Mouse (Mus musculus): ENCODE results near the gene Prkn.

DNA sequence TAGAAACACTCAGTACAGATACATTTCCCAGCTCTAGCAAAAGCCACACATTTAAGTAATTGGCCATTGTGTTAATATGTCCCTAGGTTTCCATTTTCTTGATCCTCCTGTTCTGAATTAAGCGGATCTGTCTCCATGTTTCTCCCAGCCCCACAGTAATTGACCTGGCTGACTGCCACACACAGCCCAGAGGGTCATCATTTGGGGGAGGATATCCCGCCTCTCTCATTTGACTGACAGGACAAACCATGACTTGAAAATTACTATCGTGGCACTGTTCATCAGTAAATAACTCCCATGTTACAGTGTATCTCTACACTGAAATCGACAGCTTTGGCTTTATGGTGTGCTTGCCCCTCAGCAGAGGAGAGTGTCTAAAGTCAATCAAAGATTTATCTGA, 146.9 kb downstream of the Prkn start:
- no peak for TF ChIP-seq CTCF (IDR thresholded peaks at IDR 0.05 in 2 of 3, conservative IDR thresholded peaks at IDR 0.05 in 1 of 3; ENCODE audit: control insufficient read depth in 1 of 3, insufficient read depth in 1 of 3, low read depth in 2 of 3, low read length in 3 of 3, poor library complexity in 1 of 3, severe bottlenecking in 1 of 3)
- no peak for TF ChIP-seq SMC3 (IDR thresholded peaks at IDR 0.05; ENCODE audit: low read depth, low read length)
- TF ChIP-seq TCF12 (IDR thresholded peaks at IDR 0.05; ENCODE audit: low read depth, low read length): no peak
- TF ChIP-seq MXI1 (IDR thresholded peaks at IDR 0.05; ENCODE audit: low read depth, low read length): no peak
- no peak for TF ChIP-seq USF1 (IDR thresholded peaks at IDR 0.05; ENCODE audit: low read depth, low read length)
- no peak for TF ChIP-seq JUND (IDR thresholded peaks at IDR 0.05; ENCODE audit: low read depth, low read length)
- TF ChIP-seq CHD2 (IDR thresholded peaks at IDR 0.05; ENCODE audit: low read length): no peak
- no peak for TF ChIP-seq USF2 (IDR thresholded peaks at IDR 0.05; ENCODE audit: borderline replicate concordance in 1 of 2, insufficient read depth in 1 of 2, low read depth in 1 of 2, low read length in 2 of 2)
- TF ChIP-seq ZNF384 (IDR thresholded peaks at IDR 0.05; ENCODE audit: low read depth, low read length): no peak
- TF ChIP-seq POLR2A (IDR thresholded peaks at IDR 0.05; ENCODE audit: control insufficient read depth in 1 of 2, insufficient read depth in 1 of 2, low read depth in 1 of 2, low read length in 2 of 2, poor library complexity in 1 of 2): no peak

Measured in MEL (cell line).